Mouse (Mus musculus) layer of hippocampus, adult 9-11 months (tissue): ENCODE results near the gene RPS10-NUDT3.
A peak's percentile ranks its signal among the peaks of the same experiment; 100 is the strongest.
"Not testable (repeated sequence)": the region's sequence is repeated elsewhere in the genome, so short reads cannot be mapped to it uniquely, and the experiment has no call there.

Experiments used
- DNase-seq: peaks from one replicate; pipeline ENCODE4 v3.0.0; 2022

RPS10-NUDT3 gene

DNA sequence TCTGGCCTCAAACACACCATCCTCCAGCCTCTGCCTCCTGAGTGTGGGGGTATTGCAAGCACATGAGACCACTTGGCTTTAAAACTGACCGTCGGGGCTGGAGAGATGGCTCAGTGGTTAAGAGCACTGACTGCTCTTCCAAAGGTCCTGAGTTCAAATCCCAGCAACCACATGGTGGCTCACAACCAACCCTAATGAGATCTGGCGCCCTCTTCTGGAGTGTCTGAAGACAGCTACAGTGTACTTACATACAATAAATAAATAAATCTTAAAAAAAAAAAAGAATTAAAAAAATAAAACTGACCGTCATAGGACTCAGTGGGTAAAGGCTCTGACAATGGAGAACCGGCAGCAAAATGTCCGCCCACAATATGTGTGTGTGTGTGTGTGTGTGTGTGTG lies 4.8 kb upstream of the RPS10-NUDT3 start:
- DNase-seq, result not testable (repeated sequence)

DNA sequence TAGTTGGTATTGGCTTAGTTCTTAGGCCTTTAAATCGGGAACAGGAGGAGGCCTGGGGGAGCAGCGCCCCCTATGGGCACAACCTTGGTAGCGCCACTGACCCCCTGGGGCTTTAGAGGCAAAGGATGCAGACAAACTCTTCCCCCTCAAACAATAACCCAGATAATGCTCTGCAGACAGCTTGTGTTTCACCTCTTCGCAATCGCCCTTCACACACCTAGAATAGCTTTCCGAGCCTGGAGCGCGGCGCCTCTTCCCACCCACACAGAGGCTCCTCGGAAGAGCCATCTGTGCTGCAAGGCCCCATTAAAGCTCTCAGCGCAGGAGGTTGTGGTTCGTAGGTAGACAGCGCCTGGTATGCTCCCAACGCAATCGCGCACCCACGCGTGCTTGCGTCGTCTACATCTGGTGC lies 3.9 kb upstream of the RPS10-NUDT3 start:
- DNase-seq, result peak; percentile 89

DNA sequence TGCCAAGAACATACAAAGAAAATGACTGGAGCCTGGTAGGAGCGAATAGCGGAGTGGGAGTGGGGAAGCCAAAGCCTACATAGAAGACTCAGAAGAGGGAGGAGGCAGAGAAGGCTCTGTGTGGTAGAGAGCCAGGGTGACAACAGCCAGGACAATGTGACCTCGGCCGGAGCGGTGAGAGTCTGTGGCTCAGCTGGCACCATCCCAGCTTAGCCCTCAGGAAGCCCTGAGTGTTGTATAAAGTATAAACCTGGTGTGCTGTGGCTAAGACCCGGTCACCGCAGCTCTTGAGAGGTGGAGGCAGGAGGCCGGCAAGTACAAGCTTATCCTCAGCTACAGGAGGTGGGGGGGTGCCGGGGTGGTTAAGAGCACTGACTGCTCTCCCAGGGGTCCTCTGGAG lies 2.3 kb upstream of the RPS10-NUDT3 start:
- no peak for DNase-seq

DNA sequence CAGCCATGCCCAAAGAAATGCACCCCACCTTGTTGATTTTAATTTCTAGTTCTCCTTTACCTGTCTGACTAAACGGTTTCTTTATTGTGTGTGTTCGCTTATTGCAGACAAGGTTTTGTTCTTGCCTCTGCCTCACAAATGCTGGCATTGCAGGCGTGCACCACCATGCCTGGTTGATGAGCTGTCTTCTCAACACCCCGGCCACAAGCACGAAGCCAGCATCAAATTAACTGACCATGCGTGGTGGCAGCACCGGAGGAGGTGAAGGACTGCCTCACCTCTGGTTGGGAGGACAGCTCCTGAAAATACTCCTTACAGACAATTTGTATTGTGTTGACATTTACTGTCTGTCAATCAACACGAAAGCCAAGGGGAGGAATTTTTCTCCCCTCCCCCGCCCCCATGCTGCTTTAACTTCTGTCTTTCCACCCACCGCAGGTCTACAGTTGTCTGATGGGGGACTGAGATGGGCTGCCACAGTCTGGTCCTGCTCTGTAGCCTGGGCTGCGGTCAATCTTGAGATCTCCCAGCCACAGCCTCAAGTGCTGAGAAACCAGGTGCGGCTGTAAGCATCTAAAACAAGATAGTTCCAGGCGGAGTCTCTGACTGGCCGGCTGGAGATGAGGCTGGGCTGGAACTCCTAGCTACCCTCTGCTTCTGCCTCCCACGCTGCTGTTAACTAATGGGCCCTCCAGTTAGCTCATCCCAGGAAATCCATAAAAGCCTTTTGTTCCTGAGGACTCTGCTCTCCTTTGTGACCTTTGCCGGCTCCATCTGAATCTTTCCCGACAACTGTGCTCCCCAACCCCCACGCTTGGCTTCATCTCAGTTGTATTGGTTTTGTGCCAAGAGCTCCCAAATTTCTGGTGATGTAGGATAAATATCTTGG lies 1.4 kb upstream of the RPS10-NUDT3 start, which contains the start of gene Rps10:
Rps10 (minus strand) TSS at position 538 of the 889 bp plus-strand sequence.
- no peak for DNase-seq

DNA sequence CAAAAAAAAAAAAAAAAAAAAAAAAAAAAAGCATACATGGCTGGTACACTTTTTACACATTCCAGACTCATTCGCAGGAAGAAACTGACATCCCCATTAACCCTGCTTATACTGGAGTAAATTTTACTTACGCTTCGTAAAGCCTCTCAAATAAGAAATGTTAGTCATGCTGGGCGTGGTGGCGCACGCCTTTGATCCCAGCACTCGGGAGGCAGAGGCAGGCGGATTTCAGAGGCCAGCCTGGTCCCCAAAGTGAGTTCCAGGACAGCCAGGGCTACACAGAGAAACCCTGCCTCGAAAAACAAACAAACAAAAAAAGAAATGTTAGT lies 517 bp upstream of the RPS10-NUDT3 start:
- not testable (repeated sequence) for DNase-seq

DNA sequence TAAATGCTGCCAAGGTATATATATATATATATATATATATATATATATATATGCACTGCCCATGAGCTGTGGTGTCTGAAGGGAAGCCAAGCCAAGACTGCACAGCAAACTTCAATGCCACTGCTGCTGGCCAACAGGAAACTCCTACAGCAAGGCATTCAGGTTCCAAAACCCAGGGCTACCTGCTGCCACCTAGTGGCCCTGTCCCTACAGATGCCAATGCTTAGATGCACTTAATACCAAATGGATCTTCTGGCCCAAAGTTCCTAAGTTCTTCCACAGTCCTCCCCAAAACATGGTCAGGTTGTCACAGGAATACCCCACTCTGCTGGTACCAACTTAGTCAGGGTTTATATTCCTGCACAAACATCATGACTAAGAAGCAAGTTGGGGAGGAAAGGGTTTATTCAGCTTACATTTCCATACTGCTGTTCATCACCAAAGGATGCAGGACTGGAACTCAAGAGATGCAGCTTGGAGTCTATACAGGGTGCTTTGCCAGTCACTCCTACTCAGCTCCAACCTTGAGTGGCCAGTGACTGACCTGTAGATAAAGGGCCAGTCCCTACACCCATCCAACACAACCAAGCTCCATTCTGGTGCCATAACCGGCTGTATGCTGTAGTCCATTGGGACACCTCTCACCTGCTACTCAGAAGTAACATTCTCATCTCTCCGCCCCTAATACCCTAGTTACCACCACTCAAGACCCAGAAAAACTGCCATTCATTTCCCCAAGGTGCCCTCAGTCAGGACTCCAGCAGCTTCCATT lies 5.6 kb downstream of the RPS10-NUDT3 start:
- peak; percentile 83 for DNase-seq

DNA sequence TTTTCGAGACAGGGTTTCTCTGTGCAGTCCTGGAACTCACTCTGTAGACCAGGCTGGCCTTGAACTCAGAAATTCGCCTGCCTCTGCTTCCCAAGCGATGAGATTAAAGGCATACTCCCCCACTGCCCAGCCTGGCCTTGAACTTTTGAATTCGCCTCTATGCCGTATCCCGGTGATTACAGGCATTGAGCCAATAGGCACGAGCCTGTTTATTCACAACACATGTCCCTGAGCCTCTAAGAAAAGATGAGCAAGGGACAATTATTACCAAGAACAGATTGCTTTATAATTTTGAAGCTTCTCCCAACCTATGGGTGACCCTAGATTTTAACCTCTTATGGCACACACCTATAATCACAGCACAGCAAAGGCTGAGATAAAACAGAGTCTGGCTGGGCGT lies 6.6 kb downstream of the RPS10-NUDT3 start:
- no peak for DNase-seq

DNA sequence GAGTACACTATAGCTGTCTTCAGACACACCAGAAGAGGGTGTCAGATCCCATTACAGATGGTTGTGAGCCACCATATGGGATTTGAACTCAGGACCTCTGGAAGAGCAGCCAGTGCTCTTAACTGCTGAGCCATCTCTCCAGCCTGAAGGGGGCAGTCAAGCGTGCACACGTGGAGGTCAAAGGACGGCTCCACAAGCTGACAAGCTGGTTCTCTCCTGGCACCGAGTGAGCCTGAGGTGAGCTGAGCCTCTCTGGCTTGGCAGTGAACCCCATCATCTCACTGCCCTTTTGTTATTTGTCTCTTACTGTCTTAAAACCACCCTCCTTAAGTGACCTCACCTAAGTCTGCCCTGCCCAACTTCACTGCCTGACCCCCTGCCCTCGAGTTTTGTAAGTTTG lies 7.6 kb downstream of the RPS10-NUDT3 start:
- no peak for DNase-seq

DNA sequence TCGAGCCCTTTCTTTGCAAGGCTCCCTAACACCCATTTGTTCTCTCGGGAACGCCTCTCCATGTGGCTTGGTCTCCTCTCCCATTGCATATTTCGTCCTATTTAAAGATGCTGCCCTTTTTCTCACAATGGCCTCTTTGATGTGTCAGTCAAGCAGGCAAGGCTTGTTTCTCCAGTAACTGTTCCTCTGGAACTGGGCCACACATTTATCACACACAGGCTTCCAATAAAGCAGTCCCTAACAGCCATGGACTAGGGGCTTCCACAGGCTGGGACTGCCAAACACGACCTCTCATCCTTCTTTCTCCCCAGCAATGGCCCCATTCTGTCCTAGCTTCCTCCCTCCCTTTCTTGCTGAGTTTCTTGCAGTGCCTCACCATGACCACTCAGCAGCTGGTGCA lies 8.3 kb downstream of the RPS10-NUDT3 start:
- DNase-seq, result peak; percentile 73

DNA sequence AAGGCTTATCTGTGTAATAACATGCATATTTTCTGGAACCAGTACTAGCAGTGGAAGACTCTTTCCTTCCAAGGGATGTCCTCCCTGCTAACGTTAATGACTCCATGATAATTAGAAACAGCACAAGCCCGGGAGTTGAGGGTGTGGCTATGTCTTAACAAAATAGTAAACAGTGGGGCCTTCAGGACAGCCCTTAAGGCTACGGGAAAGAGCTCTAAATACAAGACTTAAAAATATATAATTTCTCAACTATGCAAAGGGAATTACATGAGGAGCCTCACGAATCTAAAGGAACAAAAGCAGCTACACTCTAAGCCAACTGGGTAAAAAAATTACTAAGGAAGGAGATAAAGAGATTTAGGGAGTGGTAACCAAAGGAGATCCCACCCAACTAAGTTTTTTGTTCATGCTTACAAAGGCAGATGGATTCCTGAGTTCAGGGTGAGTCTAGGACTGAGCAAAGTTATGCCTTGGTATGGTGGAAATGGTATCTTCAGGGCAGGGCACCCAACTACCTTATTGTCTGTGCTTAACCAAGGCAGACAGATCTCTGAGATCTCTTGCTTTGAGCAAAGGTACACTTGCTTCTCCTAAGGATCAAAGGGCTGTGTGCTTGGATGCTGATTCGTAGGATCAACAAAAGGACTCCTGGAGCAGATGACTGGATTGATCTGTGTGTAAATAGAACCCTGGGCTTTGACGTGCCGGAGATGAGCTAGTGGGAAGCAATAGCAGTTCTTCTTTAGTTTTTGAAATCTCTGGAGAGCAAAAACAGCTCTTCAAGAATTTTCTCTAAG lies 9.4 kb downstream of the RPS10-NUDT3 start:
- no peak for DNase-seq

DNA sequence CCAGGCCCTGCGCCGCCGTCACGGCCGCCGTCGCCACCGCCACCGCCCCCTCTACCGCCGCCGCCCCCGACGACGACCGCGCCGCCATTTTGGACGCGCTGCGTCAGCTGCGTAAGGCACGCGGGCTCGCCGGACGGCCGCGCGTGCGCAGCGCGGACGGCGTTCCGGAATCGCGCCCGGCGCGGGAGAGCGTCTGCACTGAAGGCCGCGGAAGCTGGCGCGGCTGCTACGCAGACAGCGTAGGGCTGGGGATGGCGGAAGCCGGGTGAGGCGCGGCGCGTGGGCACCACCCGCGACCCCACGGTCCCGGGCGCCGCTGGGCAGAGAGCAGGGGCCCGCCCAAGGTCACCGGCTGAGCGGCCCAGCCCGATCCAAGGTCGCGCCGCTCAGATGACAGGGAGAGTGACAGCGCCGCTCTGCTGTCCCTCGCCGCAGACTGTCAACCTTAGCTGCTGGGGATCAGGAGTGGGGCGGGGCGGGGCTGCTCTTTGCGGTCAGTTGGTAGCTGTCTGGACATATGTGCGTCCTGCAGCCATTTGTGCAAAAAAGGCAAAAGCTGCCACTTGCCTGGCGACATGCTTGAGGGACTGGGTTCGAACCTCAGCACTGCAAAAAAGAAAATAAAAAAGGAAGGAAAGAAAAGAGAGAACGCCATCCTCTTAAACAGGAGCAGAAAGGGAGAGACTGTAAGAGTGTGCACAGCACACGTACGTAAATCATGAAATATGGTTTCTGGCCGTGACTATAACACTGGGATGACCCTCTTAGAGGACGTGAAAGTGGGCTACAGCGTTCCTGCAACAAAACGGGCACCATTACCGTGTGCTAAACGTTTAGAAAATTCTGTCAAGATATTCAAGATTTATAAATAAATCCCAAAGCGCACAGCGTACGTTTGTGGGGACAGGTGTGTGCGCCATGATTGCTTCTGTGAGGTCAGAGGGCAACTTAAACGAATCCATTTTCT lies 11.4 kb downstream of the RPS10-NUDT3 start, which contains the start of gene Nudt3:
Nudt3 (minus strand) TSS at position 136 of the 967 bp plus-strand sequence.
- peak; percentile 87 for DNase-seq

DNA sequence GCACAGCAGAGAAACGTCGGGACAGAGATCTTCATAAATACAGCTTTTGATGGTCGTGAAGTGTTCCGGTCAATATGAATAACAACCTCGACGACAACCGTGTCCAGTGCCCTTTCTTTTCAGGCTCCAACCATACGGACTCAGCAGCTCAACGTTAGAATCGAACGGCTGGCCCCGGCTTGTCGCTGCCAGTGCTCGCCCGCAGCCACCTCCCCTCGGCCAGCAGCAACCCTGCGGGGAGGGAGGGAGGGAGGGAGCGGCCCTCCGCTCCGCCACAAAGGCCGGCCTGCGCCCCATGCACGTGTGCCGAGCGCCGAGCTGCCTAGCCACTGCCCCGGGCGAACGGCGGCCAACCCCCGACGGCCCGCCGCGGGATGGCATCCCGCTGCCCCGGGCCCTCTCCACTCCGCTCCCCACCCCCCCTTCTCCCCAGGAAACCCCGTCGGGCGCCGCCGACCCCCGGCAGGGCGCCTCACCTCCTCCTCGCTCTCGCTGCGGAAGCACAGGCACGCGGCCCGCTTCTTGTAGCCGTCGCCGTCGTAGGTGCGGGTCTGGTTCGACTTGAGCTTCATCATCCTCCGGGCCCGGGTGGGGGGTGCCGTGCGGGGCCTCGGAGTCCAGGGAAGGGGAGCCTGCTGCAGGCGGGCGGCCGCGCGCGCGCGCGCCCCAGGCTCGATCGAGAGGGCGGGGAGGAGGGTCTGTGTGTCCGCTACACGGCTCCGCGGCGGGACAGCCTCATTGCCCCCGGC lies 12.2 kb downstream of the RPS10-NUDT3 start:
- no peak for DNase-seq

DNA sequence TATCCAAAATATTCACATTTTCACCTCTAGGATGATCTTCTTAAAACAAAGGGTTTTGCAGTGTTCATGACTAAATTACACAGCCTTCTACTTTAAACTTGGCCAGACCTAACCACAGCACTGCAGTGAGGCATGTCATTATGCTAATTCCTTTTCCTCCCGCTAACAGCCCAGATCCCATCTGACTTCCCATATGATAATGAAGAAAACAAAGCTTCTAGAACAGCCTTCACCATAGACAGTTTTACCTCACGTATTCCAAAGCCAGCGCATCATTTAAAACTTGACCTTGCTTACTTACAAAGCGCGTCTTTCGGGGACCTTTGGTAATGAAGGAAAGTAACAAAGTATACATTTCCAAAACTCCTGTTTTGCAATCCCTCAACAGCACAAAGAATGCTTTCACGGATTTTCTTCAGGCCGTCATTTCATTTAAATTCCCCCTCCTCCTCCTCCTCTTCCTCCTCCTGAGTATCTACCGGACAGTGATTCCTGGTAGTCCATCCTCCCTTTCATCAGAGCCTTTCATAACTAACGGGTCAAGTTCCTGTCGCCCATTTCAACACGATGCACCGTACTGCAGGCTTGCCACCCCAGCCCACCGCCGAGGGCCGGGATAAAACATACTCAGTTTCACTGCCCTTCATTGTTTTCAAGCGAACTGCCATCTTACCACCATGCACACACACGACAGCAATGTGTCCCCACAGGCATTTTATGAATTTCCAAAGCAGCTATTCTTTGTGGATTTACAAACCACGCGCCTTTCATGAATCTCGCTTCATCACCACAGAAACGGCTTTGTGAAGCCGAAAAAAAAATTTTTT lies 13.1 kb downstream of the RPS10-NUDT3 start:
- DNase-seq, result no peak

DNA sequence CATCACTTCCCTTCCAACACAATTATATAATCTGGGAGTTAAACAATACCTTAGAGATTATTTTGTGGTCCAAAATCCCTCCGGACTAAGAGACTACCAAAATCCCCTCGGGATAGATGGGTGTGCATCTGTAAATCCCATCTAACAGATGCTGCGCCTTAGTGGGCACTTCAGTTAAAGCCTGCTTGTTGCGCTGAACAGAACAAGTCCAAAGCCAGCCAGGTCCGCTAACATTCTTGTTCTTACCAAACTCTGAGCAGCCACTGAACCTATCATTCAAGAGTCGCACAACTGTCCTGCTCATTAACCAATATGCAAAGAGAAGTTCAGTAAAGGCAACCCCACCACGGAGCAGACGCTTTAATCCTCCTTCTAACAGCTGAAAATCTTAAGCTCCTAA lies 13.9 kb downstream of the RPS10-NUDT3 start:
- DNase-seq, result no peak

DNA sequence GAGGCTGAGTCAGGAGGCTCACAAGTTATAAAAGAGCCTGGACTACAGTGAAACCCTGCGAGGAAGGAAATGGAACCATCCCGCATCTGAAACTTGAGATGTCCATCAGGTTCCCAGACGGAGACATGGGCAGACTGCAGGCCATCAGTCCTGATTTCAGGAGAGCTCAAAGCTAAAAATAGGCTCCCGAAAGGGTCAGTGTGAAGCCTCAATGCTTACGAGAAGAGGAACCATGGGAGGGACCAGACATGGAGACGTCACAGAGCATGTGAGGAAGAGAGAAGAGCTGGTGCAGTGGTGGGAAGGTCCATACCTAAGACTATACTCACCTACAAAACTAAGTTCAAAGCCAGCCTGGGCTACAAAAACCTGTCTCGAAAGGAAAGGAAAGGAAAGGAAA lies 19.6 kb downstream of the RPS10-NUDT3 start:
- no peak for DNase-seq

DNA sequence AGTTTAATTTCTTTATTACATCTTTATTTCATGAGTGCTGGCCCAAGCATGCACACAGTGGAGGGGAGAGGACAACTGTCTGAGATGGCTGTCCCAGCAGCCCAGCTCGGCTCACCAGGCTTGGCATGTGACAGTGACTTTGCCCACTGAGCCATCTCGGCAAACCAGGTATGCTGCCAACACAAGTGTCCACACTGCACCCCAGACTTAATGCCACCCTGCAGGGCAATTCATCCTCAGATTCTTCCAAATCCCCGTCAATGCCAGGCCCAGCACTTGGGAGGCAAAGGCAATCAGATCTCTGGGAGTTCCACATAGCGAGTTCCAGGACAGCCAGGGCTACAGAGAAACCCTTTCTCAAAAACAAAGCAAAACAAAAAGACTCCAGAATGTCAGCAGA lies 22.0 kb downstream of the RPS10-NUDT3 start:
- no peak for DNase-seq

DNA sequence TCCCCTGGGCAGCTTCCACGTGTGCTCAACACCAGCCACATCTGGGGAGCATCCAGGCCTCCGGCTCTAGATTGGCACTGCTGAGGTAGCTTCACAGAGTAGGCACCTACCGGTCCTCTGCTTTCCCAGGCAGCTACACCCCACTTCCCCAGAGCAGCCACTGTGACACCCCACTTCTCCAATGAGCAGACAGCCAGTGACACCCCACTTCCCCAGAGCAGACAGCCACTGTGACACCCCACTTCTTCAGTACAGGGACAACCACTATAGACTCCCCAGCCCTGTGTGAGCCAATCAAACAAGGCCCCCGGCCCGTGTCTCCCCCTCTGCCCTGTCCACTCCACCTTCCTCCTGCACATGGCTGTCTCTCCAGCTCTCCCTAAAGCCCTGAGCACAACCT lies 23.0 kb downstream of the RPS10-NUDT3 start:
- DNase-seq, result no peak

DNA sequence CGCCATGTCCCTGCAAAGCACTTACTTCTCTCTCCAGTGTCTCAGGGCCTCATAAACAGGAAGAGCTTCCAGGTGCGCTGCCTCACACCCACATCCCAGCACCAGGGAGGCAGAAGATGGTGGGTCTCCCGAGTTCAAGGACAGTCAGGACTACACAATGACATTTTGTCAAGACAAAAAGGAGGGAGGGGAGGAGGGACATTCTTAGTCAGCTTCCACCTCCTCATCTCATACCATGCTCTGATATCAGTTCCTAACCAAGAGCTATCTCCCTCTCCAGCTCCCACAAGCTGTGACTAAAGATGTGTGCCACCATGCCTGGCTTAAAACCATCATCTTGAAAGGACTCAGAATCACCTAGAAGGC lies 23.5 kb downstream of the RPS10-NUDT3 start:
- DNase-seq, result no peak

DNA sequence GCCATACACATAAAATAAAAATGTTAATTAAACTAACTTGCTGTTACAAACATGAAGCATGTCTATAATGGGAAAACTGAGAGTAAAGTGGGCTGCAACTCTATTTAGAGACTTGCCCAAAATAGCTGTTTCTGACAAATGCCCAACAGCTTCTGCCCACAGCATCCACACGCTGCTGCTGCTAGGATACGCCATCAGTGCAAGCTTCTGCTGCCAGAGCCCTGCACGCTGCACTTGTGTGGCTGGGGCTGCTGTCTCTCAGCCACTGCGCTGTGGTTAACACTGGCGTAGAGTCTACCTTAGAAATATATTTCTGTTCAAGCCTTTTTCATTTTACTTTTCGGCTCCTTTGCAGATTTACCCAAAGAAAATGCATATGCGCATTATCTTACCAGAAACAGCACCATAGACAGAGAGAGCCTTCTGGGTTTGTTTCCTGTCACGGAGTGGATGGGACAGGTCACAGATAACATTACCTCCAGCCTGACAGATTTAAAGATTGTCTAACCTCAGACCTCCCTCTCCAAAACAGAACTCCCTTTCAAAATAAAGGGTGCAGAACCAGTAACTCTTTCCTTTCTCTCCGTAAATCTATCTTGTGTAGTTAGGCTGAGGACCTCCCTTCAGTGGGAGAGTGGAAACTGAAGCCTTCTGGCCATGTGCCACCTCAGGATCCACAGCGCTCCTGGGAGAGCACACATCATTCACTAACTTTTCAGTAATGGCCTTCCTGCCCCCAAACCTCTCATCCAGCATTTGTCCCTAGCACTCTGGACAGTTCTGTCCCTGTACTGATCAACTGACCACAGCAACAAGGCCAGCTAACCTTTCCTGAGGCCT lies 24.1 kb downstream of the RPS10-NUDT3 start:
- DNase-seq, result peak; percentile 91
